Mouse (Mus musculus) adrenal gland, adult 8-10 months (tissue): ENCODE measurements around the gene Sema4f. TPM values are rescaled to one million over a fixed set of nuclear protein-coding genes. Genes with fewer than 3 reads are reported as not detected.

Experiments used
- DNase-seq: peaks from one replicate; pipeline ENCODE4 v3.0.0; 2022
- total RNA-seq, 4 experiments: library from RNA; stranded (reverse); gene quantifications; 2 replicates each; pipeline ENCODE4 v1.2.4; 2022

Sema4f gene
- total RNA-seq, 4 experiments from 2014 or later: 0.96 to 2.5 (median 1.4) TPM

- no peak for DNase-seq
Observed at GRCm38 (mm10) chr6:82913336-82914247, 26.0 kb downstream of the Sema4f start.

GRCm38 (mm10) chr6:82911303-82911702 is 28.3 kb downstream of the Sema4f start:
- DNase-seq: no peak

GRCm38 (mm10) chr6:82909136-82909855 is 30.3 kb downstream of the Sema4f start:
- peak; percentile 78 for DNase-seq

GRCm38 (mm10) chr6:82908034-82908433 is 31.5 kb downstream of the Sema4f start:
- no peak for DNase-seq

- no peak for DNase-seq
Observed at GRCm38 (mm10) chr6:82906985-82907384, 32.6 kb downstream of the Sema4f start.

- DNase-seq: no peak
Observed at GRCm38 (mm10) chr6:82902559-82902958, 37.0 kb downstream of the Sema4f start.

- no peak for DNase-seq
Observed at GRCm38 (mm10) chr6:82898745-82899144, 40.8 kb downstream of the Sema4f start.

GRCm38 (mm10) chr6:82898227-82898626 is 41.3 kb downstream of the Sema4f start:
- no peak for DNase-seq

GRCm38 (mm10) chr6:82897311-82897710 is 42.3 kb downstream of the Sema4f start:
- no peak for DNase-seq

- DNase-seq: no peak
Observed at GRCm38 (mm10) chr6:82893415-82893814, 46.2 kb downstream of the Sema4f start.

- DNase-seq: no peak
Observed at GRCm38 (mm10) chr6:82892540-82892939, 47.0 kb downstream of the Sema4f start.

GRCm38 (mm10) chr6:82891488-82891887 is 48.1 kb downstream of the Sema4f start:
- DNase-seq: no peak

- DNase-seq: peak; percentile 27
Observed at GRCm38 (mm10) chr6:82886330-82886729, 53.2 kb downstream of the Sema4f start.

GRCm38 (mm10) chr6:82885909-82886308 is 53.7 kb downstream of the Sema4f start:
- DNase-seq: no peak

GRCm38 (mm10) chr6:82885441-82885840 is 54.1 kb downstream of the Sema4f start:
- DNase-seq: no peak

- no peak for DNase-seq
Observed at GRCm38 (mm10) chr6:82884570-82884969, 55.0 kb downstream of the Sema4f start.

GRCm38 (mm10) chr6:82881485-82882096 is 58.0 kb downstream of the Sema4f start:
- peak; percentile 73 for DNase-seq

- DNase-seq: no peak
Observed at GRCm38 (mm10) chr6:82880807-82881206, 58.8 kb downstream of the Sema4f start.

GRCm38 (mm10) chr6:82879463-82880089 is 60.0 kb downstream of the Sema4f start:
- no peak for DNase-seq

GRCm38 (mm10) chr6:82875509-82875935 is 64.0 kb downstream of the Sema4f start:
- no peak for DNase-seq

GRCm38 (mm10) chr6:82872332-82872707 is 67.2 kb downstream of the Sema4f start:
- DNase-seq: no peak

- peak; percentile 26 for DNase-seq
Observed at GRCm38 (mm10) chr6:82871632-82872331, 67.8 kb downstream of the Sema4f start.
